Mouse (Mus musculus) erythroblast, embryonic 14.5 days (primary cell): ENCODE data around the gene Diexf.

ENCODE experiments used
- GATA1 ChIP-seq: IDR thresholded peaks from 2 replicates; pipeline ENCODE4 v1.6.1; 2012; ENCODE audit warnings: low read length, inconsistent platforms, mixed read lengths
- TAL1 ChIP-seq: IDR thresholded peaks from 3 replicates; pipeline ENCODE4 v1.6.1; 2012; ENCODE audit warnings: low read length, inconsistent platforms, mixed read lengths

GRCm38 (mm10) chr1:193102029-193102428, 28.0 kb downstream of the Diexf start:
- TF ChIP-seq GATA1: no peak
- no peak for TF ChIP-seq TAL1
